Mouse (Mus musculus): ENCODE data around the gene 1700012B09Rik. TPM values are rescaled to one million over a fixed set of nuclear protein-coding genes. Genes with fewer than 3 reads are reported as not detected.

The 1700012B09Rik gene
- polyA plus RNA-seq, 1 experiment: not detected

DNA sequence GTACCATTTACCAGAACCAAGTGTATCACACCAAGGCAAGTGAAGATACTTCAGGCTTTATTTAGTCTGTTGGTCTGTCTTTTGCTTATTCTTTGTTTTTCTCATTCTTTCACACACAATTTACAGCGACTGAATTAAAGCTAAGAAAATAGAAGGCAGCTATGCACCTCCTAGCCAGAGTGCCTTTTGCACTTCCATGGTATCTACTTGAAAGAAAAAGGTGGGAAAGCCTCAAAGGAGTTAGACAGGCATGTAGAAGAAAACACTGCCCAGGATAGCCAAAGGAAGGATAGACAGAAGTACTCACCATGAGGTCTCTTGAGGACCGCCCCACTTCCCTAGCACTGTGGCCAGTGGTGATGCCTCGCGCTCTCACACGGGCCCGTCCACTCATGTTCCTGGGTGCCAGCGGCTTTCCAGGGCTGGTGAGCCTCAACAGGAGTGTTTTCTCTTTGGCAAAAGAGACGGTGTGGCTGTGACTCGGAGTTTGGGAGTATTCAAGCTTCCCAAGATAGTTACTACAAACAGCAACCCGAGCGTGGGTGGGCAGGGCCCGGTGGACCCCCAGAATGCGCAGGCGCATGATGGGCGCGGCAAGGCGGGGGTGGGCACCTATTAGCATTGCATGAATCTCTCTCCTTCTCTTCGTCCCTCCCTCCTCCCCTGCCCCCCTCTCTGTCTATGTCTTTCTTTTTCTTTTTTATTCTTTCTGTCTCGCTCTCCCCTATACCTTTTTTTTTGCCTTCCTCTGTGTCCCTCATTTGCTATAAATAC lies 30.5 kb downstream of the 1700012B09Rik start, which contains the start of gene Piwil4:
Piwil4 (minus strand) TSS at position 583 of the 774 bp plus-strand sequence.
- no peak within 1 kb of the TSS for H3K4me3 ChIP-seq (replicated peaks)
- H3K9me3 ChIP-seq (ENCODE audit: control insufficient read depth, low read length): no peaks in the 10 kb centered on the region
- TF ChIP-seq TAL1 (IDR thresholded peaks at IDR 0.05; ENCODE audit: low read length) (no peak), GATA1 (IDR thresholded peaks at IDR 0.05; ENCODE audit: low read length) (no peak)
- H3K4me1 ChIP-seq (ENCODE audit: control insufficient read depth): peaks cover 2% of the 10 kb centered on the region; the same call in 1 of the 2 replicates
- no peaks in the 10 kb centered on the region for H3K27me3 ChIP-seq (ENCODE audit: control insufficient read depth)
- H3K36me3 ChIP-seq (ENCODE audit: control insufficient read depth): no peaks in the 10 kb centered on the region

DNA sequence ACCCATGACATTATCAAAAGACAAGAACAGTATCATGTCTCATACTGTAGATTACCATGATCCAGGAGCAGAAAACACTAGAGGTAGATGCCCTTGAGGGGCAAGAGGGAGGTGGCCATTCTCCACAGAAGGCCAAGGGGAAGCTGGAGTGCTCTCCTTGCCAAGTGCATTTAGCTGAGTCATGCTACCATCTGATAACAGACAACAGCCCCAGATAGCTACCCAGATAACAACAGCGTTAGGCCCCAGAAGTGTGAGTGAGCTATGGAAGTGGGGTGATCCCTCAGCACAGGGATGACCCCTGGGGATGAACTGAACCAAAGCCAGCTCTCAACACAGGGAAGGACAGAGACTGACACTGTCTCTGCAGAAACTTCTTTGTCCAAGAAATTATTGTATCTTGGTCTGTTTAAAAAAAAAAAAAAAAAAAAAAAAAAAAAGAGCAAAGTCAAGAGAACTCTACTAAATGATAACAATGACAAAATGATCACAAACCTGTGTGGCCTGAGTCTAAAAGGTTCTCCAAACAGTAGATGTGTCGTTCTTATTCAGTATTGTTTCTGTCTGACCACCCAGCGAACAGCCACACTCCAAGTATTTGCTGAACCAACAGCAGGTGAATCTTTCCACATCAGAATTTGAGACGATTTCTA lies 31.2 kb downstream of the 1700012B09Rik start:
- H3K36me3 ChIP-seq (ENCODE audit: control insufficient read depth): no peaks in the 10 kb centered on the region
- no peaks in the 10 kb centered on the region for H3K27me3 ChIP-seq (ENCODE audit: control insufficient read depth)
- no peak for TF ChIP-seq TAL1 (IDR thresholded peaks at IDR 0.05; ENCODE audit: low read length)
- no peak for TF ChIP-seq GATA1 (IDR thresholded peaks at IDR 0.05; ENCODE audit: low read length)
- H3K9me3 ChIP-seq (ENCODE audit: control insufficient read depth, low read length): no peaks in the 10 kb centered on the region
- no peak overlapping the region for H3K4me3 ChIP-seq (replicated peaks)
- peaks cover 2% of the 10 kb centered on the region; the same call in 1 of the 2 replicates for H3K4me1 ChIP-seq (ENCODE audit: control insufficient read depth)

DNA sequence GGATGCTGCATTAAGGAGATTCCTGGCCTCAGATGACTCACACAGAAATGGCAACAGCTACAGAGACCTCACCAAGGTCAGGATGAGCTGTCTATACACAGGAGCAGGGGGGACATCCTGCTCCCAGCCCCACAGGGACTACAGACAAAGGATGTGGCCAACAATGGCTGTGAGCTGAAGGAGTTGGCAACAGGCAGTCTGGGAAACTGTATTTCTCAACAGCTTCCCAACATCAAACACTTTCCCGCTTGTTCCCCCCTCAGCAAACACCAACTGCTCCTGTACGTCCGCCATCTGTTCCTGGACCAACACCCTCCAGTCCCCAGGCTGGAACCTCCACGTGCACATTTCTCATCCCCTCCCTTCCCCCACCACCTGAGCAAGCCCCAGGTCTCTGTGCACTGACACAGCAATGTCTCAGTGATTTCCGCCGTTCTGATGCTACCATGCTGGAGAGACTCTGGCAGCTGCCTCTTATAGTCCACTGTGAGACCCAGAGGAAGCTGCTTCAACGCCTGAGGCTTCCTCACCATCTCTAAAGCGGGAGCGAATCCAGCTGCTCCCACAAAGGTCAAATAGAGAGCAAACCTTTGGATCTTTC lies 39.8 kb downstream of the 1700012B09Rik start:
- H3K9me3 ChIP-seq (ENCODE audit: control insufficient read depth, low read length): no peaks in the 10 kb centered on the region
- no peaks in the 10 kb centered on the region for H3K27me3 ChIP-seq (ENCODE audit: control insufficient read depth)
- H3K4me3 ChIP-seq (replicated peaks): no peak overlapping the region
- no peaks in the 10 kb centered on the region for H3K36me3 ChIP-seq (ENCODE audit: control insufficient read depth)
- no peaks in the 10 kb centered on the region for H3K4me1 ChIP-seq (ENCODE audit: control insufficient read depth)
- TF ChIP-seq GATA1 (IDR thresholded peaks at IDR 0.05; ENCODE audit: low read length): no peak
- no peak for TF ChIP-seq TAL1 (IDR thresholded peaks at IDR 0.05; ENCODE audit: low read length)

DNA sequence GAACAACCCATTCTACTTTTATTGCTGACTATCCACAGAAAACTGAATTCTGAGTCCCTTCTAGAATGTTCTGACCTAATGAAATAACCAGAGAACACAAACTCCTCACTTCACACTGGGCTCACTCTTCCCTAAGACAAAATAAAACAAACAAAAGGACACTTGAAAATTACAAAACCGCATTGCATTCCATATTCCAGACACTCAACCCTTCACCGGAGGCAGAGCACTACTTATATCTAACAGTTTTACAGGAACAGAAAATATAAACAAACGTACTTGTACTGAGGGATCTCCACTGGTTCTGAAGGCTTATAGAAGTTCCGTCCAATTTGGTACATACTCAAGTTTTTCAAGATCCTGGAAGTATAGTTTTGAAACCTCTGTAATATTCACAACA lies 42.5 kb downstream of the 1700012B09Rik start:
- Histone ChIP-seq H3K27me3 (ENCODE audit: control insufficient read depth) (no peaks in the 10 kb centered on the region), H3K4me1 (ENCODE audit: control insufficient read depth) (no peaks in the 10 kb centered on the region), H3K36me3 (ENCODE audit: control insufficient read depth) (no peaks in the 10 kb centered on the region), H3K4me3 (replicated peaks) (no peak overlapping the region), H3K9me3 (ENCODE audit: control insufficient read depth, low read length) (no peaks in the 10 kb centered on the region)
- no peak for TF ChIP-seq TAL1 (IDR thresholded peaks at IDR 0.05; ENCODE audit: low read length)
- no peak for TF ChIP-seq GATA1 (IDR thresholded peaks at IDR 0.05; ENCODE audit: low read length)

DNA sequence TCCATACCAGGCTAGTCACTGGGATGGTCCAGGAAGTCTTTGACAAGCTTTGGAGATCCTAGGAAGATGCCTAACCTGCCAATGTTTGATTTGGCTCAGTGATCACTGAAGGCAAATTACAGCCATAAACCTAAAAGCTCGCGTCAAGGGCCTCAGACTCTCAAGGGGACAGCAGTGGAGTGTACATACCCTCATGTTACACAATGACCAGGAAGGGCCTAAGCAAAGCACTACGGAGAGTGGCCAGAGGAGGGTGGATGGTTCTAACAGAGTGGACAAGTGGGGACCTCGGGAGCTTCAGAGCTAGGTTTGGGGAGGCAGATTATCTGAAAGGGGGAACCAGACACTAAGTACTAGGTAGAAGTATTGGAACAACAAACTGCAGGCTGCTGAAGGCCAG lies 44.2 kb downstream of the 1700012B09Rik start:
- no peaks in the 10 kb centered on the region for H3K9me3 ChIP-seq (ENCODE audit: control insufficient read depth, low read length)
- TF ChIP-seq GATA1 (IDR thresholded peaks at IDR 0.05; ENCODE audit: low read length): no peak
- no peak for TF ChIP-seq TAL1 (IDR thresholded peaks at IDR 0.05; ENCODE audit: low read length)

DNA sequence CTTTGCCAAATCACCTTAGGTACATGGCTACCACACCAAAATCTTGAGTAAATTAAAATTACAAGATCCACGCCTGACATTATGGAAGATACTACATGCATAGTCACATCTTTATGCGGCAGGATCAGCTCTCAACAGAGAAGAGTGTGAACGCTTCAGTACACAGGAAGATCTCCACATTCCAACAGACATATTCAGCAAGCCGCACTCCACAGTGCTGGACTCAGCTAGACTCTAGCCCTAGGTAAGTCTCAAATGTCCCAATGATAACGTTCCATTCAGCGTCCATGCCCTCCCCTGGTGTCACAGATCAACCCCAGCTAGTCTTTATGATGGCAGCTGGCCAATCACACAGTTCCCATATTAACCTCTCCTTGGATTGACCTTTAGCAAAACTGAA lies 44.8 kb downstream of the 1700012B09Rik start:
- H3K36me3 ChIP-seq (ENCODE audit: control insufficient read depth): no peaks in the 10 kb centered on the region
- no peaks in the 10 kb centered on the region for H3K27me3 ChIP-seq (ENCODE audit: control insufficient read depth)
- no peaks in the 10 kb centered on the region for H3K4me1 ChIP-seq (ENCODE audit: control insufficient read depth)
- H3K9me3 ChIP-seq (ENCODE audit: control insufficient read depth, low read length): no peaks in the 10 kb centered on the region
- TF ChIP-seq TAL1 (IDR thresholded peaks at IDR 0.05; ENCODE audit: low read length) (no peak), GATA1 (IDR thresholded peaks at IDR 0.05; ENCODE audit: low read length) (no peak)
- no peak overlapping the region for H3K4me3 ChIP-seq (replicated peaks)

More for the DNA sequence above, 44.2 kb downstream of the 1700012B09Rik start:
- Histone ChIP-seq H3K4me1 (ENCODE audit: control insufficient read depth) (no peaks in the 10 kb centered on the region), H3K4me3 (replicated peaks) (no peak overlapping the region), H3K27me3 (ENCODE audit: control insufficient read depth) (no peaks in the 10 kb centered on the region), H3K36me3 (ENCODE audit: control insufficient read depth) (no peaks in the 10 kb centered on the region)

DNA sequence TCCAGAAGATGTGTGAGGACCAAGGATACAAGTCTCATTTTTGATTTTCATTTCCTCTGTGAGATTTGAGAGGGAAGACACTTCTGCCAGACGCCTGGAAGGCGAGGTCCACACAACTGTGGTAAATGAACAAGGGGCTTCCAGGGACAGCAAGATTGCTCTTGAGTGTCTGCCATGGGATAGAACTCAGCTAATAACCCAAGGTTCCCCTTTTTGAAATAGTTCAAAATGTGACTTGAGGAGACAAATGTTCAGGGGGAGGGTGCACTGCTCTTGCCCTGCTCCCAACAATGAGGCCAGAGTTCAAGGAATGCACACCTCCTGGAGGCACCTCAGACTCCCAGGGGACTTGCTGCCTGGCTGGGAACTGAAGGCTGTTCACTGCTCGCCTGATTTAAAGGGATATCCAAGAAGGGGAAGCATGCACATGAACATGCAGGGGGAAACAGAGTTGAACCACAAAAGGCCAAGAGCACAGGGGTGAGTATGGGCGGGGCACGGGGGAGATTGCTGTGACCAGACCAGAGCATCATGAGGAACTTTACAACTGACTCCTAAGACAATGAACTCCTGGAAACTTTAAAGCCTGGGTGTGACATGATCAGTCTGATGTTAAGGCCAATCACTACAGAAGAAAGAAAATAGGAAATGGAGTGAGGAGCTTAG lies 45.9 kb downstream of the 1700012B09Rik start:
- no peaks in the 10 kb centered on the region for H3K27me3 ChIP-seq (ENCODE audit: control insufficient read depth)
- H3K36me3 ChIP-seq (ENCODE audit: control insufficient read depth): no peaks in the 10 kb centered on the region
- no peaks in the 10 kb centered on the region for H3K4me1 ChIP-seq (ENCODE audit: control insufficient read depth)
- H3K4me3 ChIP-seq (replicated peaks): no peak overlapping the region
- TF ChIP-seq GATA1 (IDR thresholded peaks at IDR 0.05; ENCODE audit: low read length) (no peak), TAL1 (IDR thresholded peaks at IDR 0.05; ENCODE audit: low read length) (no peak)
- H3K9me3 ChIP-seq (ENCODE audit: control insufficient read depth, low read length): no peaks in the 10 kb centered on the region

DNA sequence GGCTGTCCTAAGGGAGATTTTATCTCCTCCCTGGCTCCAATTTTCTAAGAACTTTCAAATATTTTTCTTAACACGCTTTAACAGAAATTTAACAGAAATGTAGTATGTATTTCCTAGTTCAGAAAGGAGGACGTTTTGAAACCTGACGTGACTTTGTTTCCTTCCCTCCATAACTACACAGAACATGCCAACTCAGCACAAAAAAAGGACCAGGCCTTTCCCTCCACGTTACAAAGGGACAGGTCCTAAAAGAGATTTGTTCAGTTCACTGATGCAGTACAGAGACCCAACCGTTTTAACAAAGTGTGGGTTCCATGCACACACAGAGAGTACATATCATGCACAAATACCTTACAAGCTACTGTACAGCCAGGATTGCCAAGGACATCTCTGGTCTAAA lies 49.2 kb downstream of the 1700012B09Rik start:
- 0 out of 2 replicates have a peak, but pooled peaks cover 2% of the 10 kb centered on the region for H3K27me3 ChIP-seq (ENCODE audit: control insufficient read depth)
- no peaks in the 10 kb centered on the region for H3K36me3 ChIP-seq (ENCODE audit: control insufficient read depth)
- no peaks in the 10 kb centered on the region for H3K4me1 ChIP-seq (ENCODE audit: control insufficient read depth)
- TF ChIP-seq GATA1 (IDR thresholded peaks at IDR 0.05; ENCODE audit: low read length): no peak
- TF ChIP-seq TAL1 (IDR thresholded peaks at IDR 0.05; ENCODE audit: low read length): no peak
- H3K4me3 ChIP-seq (replicated peaks): no peak overlapping the region
- H3K9me3 ChIP-seq (ENCODE audit: control insufficient read depth, low read length): no peaks in the 10 kb centered on the region
